Mouse (Mus musculus): ENCODE data around the gene Il17rd.

- TF ChIP-seq CTCF (IDR thresholded peaks at IDR 0.05; ENCODE audit: extremely low read depth, insufficient read depth, insufficient read length, insufficient replicate concordance) (peak; percentile 81; the same call in 1 of the 2 replicates), POLR2A (IDR thresholded peaks at IDR 0.05; ENCODE audit: low read depth, low read length) (no peak)
These were observed 15.9 kb upstream of the Il17rd start for GRCm38 (mm10) chr14:27022876-27023275.

Measured in spleen, adult 2 months (tissue).